Mouse (Mus musculus) midbrain, embryonic 11.5 days (tissue): ENCODE results near the gene Erc2. TPM values are rescaled to one million over a fixed set of nuclear protein-coding genes. Genes with fewer than 3 reads are reported as not detected.

Source experiments
- ATAC-seq: fragments of 200-750 bp; cut with Nextera tagmentation; 2 replicates; pipeline ENCODE4 v1.8.0; 2017; ENCODE audit warnings: moderate TSS enrichment, moderate library complexity; ENCODE audit not compliant: low FRiP score
- DNase-seq: peaks from one replicate; pipeline ENCODE4 v3.0.0; 2015; ENCODE audit warnings: low spot score; ENCODE audit errors: missing footprints
- H3K27ac ChIP-seq: fragments of 300-500 bp; sonication (generic); 2 replicates; pipeline ENCODE4 v1.5.1; 2014; ENCODE audit warnings: low read depth, low read length
- H3K27me3 ChIP-seq: fragments of 300-500 bp; sonication (generic); 2 replicates; pipeline ENCODE4 v1.6.1; 2014; ENCODE audit warnings: mild to moderate bottlenecking, low read length, moderate library complexity, mixed read lengths; ENCODE audit not compliant: control insufficient read depth, insufficient read depth
- H3K36me3 ChIP-seq: fragments of 300-500 bp; sonication (generic); 2 replicates; pipeline ENCODE4 v1.6.1; 2014; ENCODE audit warnings: mild to moderate bottlenecking, low read length, moderate library complexity, mixed read lengths; ENCODE audit not compliant: control insufficient read depth, insufficient read depth
- H3K4me1 ChIP-seq: fragments of 300-500 bp; sonication (generic); 2 replicates; pipeline ENCODE4 v1.6.1; 2014; ENCODE audit warnings: low read length; ENCODE audit not compliant: control insufficient read depth, insufficient read depth
- H3K4me2 ChIP-seq: fragments of 300-500 bp; sonication (generic); 2 replicates; pipeline ENCODE4 v1.6.1; 2014; ENCODE audit warnings: mild to moderate bottlenecking, moderate library complexity
- H3K4me3 ChIP-seq: fragments of 300-500 bp; sonication (generic); 2 replicates; pipeline ENCODE4 v1.5.1; 2014; ENCODE audit warnings: low read depth, low read length
- H3K9ac ChIP-seq: fragments of 300-500 bp; sonication (generic); 2 replicates; pipeline ENCODE4 v1.6.1; 2014; ENCODE audit warnings: low read length
- H3K9me3 ChIP-seq: fragments of 300-500 bp; sonication (generic); 2 replicates; pipeline ENCODE4 v1.6.1; 2016; ENCODE audit warnings: low read length; ENCODE audit not compliant: control insufficient read depth
- WGBS: fragments of 180-500 bp; shearing (Covaris S2); extraction: QIAGEN DNeasy Blood & Tissue Kit; methylation state at CpG from one replicate; pipeline ENCODE4 v1.1.7; 2014; 5-methylcytosine and 5-hydroxymethylcytosine counted together
- polyA plus RNA-seq: library from polyadenylated mRNA; unstranded; fragments of >200 nt; fragmentation: Nextera tagmentation; extraction: Ambion mirVana; gene quantifications from 2 replicates; pipeline ENCODE4 v1.2.1, GENCODE M21; 2014

Gene Erc2
- polyA plus RNA-seq, 1 experiment from 2014 or later: 10.6 TPM

GRCm38 (mm10) chr14:28504101-28505050, 882.1 kb downstream of the Erc2 start, which contains the start of gene Wnt5a:
Gene Wnt5a, plus strand, starts transcription at chr14:28504750.
- Histone ChIP-seq H3K9me3 (no peaks in the 10 kb centered on the region), H3K9ac (peak within 1 kb of the TSS; percentile 87), H3K4me2 (peak within 1 kb of the TSS; percentile 95), H3K4me1 (peaks cover 16% of the 10 kb centered on the region), H3K27ac (peak within 1 kb of the TSS; percentile 92), H3K4me3 (peak within 1 kb of the TSS; percentile 70), H3K36me3 (no peaks in the 10 kb centered on the region), H3K27me3 (peaks cover 11% of the 10 kb centered on the region)
- peak; percentile 36 for ATAC-seq
- WGBS: 2% methylated on average over 53 of the region's 53 CpGs
- DNase-seq: peak; percentile 97

GRCm38 (mm10) chr14:28505051-28505585, 882.9 kb downstream of the Erc2 start:
- Histone ChIP-seq H3K4me2 (peak overlapping the region; percentile 95), H3K4me1 (peaks cover 18% of the 10 kb centered on the region), H3K27ac (peak overlapping the region; percentile 92), H3K9ac (peak overlapping the region; percentile 87), H3K4me3 (peak overlapping the region; percentile 70), H3K27me3 (peaks cover 11% of the 10 kb centered on the region), H3K9me3 (no peaks in the 10 kb centered on the region), H3K36me3 (no peaks in the 10 kb centered on the region)
- WGBS: under 1% methylated on average over 22 of the region's 22 CpGs
- ATAC-seq (peak; percentile 57), DNase-seq (no peak)

GRCm38 (mm10) chr14:28505586-28506375, 883.6 kb downstream of the Erc2 start:
- Histone ChIP-seq H3K27ac (peak overlapping the region; percentile 92), H3K9me3 (no peaks in the 10 kb centered on the region), H3K4me3 (peak overlapping the region; percentile 70), H3K9ac (peak overlapping the region; percentile 87), H3K4me2 (peak overlapping the region; percentile 95), H3K27me3 (peaks cover 11% of the 10 kb centered on the region), H3K4me1 (peaks cover 23% of the 10 kb centered on the region), H3K36me3 (no peaks in the 10 kb centered on the region)
- DNase-seq: peak; percentile 97
- ATAC-seq: peak; percentile 28; the same call in 1 of the 2 replicates
- under 1% methylated on average over 62 of the region's 62 CpGs for WGBS

- H3K4me1 ChIP-seq: peaks cover 26% of the 10 kb centered on the region
- H3K27me3 ChIP-seq: peaks cover 12% of the 10 kb centered on the region
- H3K9me3 ChIP-seq: no peaks in the 10 kb centered on the region
- ATAC-seq (peak; percentile 13; the same call in 1 of the 2 replicates), DNase-seq (peak; percentile 97)
- H3K27ac ChIP-seq: peak overlapping the region; percentile 92
- peak overlapping the region; percentile 95 for H3K4me2 ChIP-seq
- H3K36me3 ChIP-seq: no peaks in the 10 kb centered on the region
- under 1% methylated on average over 29 of the region's 29 CpGs for WGBS
- peak overlapping the region; percentile 87 for H3K9ac ChIP-seq
- peak overlapping the region; percentile 70 for H3K4me3 ChIP-seq
Measured at GRCm38 (mm10) chr14:28506376-28506831, 884.2 kb downstream of the Erc2 start.

- H3K4me2 ChIP-seq: peak overlapping the region; percentile 95
- peak overlapping the region; percentile 10; the same call in 1 of the 2 replicates for H3K27ac ChIP-seq
- DNase-seq: no peak
Measured at GRCm38 (mm10) chr14:28507011-28507410, 884.8 kb downstream of the Erc2 start.

GRCm38 (mm10) chr14:28507471-28507870, 885.2 kb downstream of the Erc2 start:
- peak overlapping the region; percentile 70 for H3K4me3 ChIP-seq
- peak; percentile 20; the same call in 1 of the 2 replicates for ATAC-seq
- no peaks in the 10 kb centered on the region for H3K36me3 ChIP-seq
- H3K9ac ChIP-seq: peak overlapping the region; percentile 87; the same call in 1 of the 2 replicates
- H3K9me3 ChIP-seq: no peaks in the 10 kb centered on the region
- peaks cover 13% of the 10 kb centered on the region for H3K27me3 ChIP-seq
- peak; percentile 99 for DNase-seq
- H3K27ac ChIP-seq: peak overlapping the region; percentile 10; the same call in 1 of the 2 replicates
- peaks cover 31% of the 10 kb centered on the region for H3K4me1 ChIP-seq
- peak overlapping the region; percentile 95 for H3K4me2 ChIP-seq
- under 1% methylated on average over 18 of the region's 18 CpGs for WGBS

More at GRCm38 (mm10) chr14:28507011-28507410, 884.8 kb downstream of the Erc2 start:
- WGBS: 0% methylated on average over 15 of the region's 15 CpGs
- Histone ChIP-seq H3K27me3 (peaks cover 13% of the 10 kb centered on the region), H3K9ac (peak overlapping the region; percentile 87; the same call in 1 of the 2 replicates), H3K36me3 (no peaks in the 10 kb centered on the region), H3K4me1 (peaks cover 31% of the 10 kb centered on the region), H3K9me3 (no peaks in the 10 kb centered on the region), H3K4me3 (peak overlapping the region; percentile 70)
- ATAC-seq: no peak

GRCm38 (mm10) chr14:28508288-28509258, 886.3 kb downstream of the Erc2 start:
- H3K27ac ChIP-seq: peak overlapping the region; percentile 74
- H3K4me3 ChIP-seq: peak overlapping the region; percentile 70
- H3K4me2 ChIP-seq: peak overlapping the region; percentile 95
- H3K9me3 ChIP-seq: no peaks in the 10 kb centered on the region
- H3K27me3 ChIP-seq: peaks cover 13% of the 10 kb centered on the region
- no peak for ATAC-seq
- peaks cover 31% of the 10 kb centered on the region for H3K4me1 ChIP-seq
- peak; percentile 97 for DNase-seq
- H3K36me3 ChIP-seq: no peaks in the 10 kb centered on the region
- 8% methylated on average over 27 of the region's 27 CpGs for WGBS
- H3K9ac ChIP-seq: peak overlapping the region; percentile 87
